Mouse (Mus musculus): ENCODE results near the gene Acat2.

GRCm38 (mm10) chr17:12925001-12925400, 35.5 kb downstream of the Acat2 start:
- TF ChIP-seq CTCF (IDR thresholded peaks at IDR 0.05; ENCODE audit: extremely low read depth, insufficient read depth, low read length): no peak
- no peak for TF ChIP-seq POLR2A (IDR thresholded peaks at IDR 0.05; ENCODE audit: extremely low read depth, insufficient read depth, low read length)

Measured in cortical plate, adult 2 months (tissue).